Mouse (Mus musculus) forebrain, postnatal 0 days (tissue): ENCODE measurements around the gene Hist1h1c. TPM values are rescaled to one million over a fixed set of nuclear protein-coding genes. Genes with fewer than 3 reads are reported as not detected.
"Not testable (repeated sequence)": the region's sequence is repeated elsewhere in the genome, so short reads cannot be mapped to it uniquely, and the experiment has no call there.

Source experiments
- ATAC-seq: fragments of 200-750 bp; cut with Nextera tagmentation; 2 replicates; pipeline ENCODE4 v1.8.0; 2017; ENCODE audit warnings: mild to moderate bottlenecking, moderate library complexity
- DNase-seq: peaks from one replicate; pipeline ENCODE4 v3.0.0-alpha.2; 2015
- H3K27ac ChIP-seq: fragments of 300-500 bp; sonication (generic); 2 replicates; pipeline ENCODE4 v1.5.1; 2014; ENCODE audit warnings: low read depth, mild to moderate bottlenecking, antibody characterized with exemption, low read length, moderate library complexity, mixed read lengths
- H3K27me3 ChIP-seq: fragments of 300-500 bp; sonication (generic); 2 replicates; pipeline ENCODE4 v1.6.1; 2014; ENCODE audit warnings: mild to moderate bottlenecking, low read length, mixed read lengths; ENCODE audit not compliant: insufficient read depth
- H3K36me3 ChIP-seq: fragments of 300-500 bp; sonication (generic); 2 replicates; pipeline ENCODE4 v1.6.1; 2014; ENCODE audit warnings: mild to moderate bottlenecking, moderate library complexity; ENCODE audit not compliant: insufficient read depth
- H3K4me1 ChIP-seq: fragments of 300-500 bp; sonication (generic); 2 replicates; pipeline ENCODE4 v1.6.1; 2014; ENCODE audit warnings: antibody characterized with exemption; ENCODE audit not compliant: insufficient read depth
- H3K4me2 ChIP-seq: fragments of 300-500 bp; sonication (generic); 2 replicates; pipeline ENCODE4 v1.6.1; 2014; ENCODE audit warnings: low read depth, mild to moderate bottlenecking, moderate library complexity
- H3K4me3 ChIP-seq: fragments of 300-500 bp; sonication (generic); 2 replicates; pipeline ENCODE4 v1.5.1; 2014; ENCODE audit warnings: low read depth, low read length, mixed read lengths
- H3K9ac ChIP-seq: fragments of 300-500 bp; sonication (generic); 2 replicates; pipeline ENCODE4 v1.6.1; 2014; ENCODE audit warnings: mild to moderate bottlenecking
- H3K9me3 ChIP-seq: fragments of 300-500 bp; sonication (generic); 2 replicates; pipeline ENCODE4 v1.6.1; 2016; ENCODE audit warnings: low read length
- CTCF ChIP-seq: sonication (generic); IDR thresholded peaks from 2 replicates; pipeline ENCODE4 v1.5.1; 2016; ENCODE audit warnings: antibody characterized with exemption, control low read depth, low read depth
- WGBS: fragments of 180-500 bp; shearing (Covaris S2); extraction: QIAGEN DNeasy Blood & Tissue Kit; methylation state at CpG from one replicate; pipeline ENCODE4 v1.1.7; 2014; 5-methylcytosine and 5-hydroxymethylcytosine counted together
- polyA plus RNA-seq: library from polyadenylated mRNA; unstranded; fragments of >200 nt; fragmentation: Nextera tagmentation; extraction: Ambion mirVana; gene quantifications from 2 replicates; pipeline ENCODE4 v1.2.1, GENCODE M21; 2015
- total RNA-seq: library from RNA; depleted of rRNA; stranded (reverse); fragments of >200 nt; gene quantifications from 2 replicates; pipeline ENCODE4 v1.2.3, GENCODE M21; 2014

Hist1h1c gene
- total and polyA plus RNA-seq, 2 experiments from 2014 or later, result 24.0 to 475 TPM

- peak within 1 kb of the TSS; percentile 94 for H3K27ac ChIP-seq
- peaks cover under 1% of the 10 kb centered on the region; the same call in 1 of the 2 replicates for H3K4me1 ChIP-seq
- DNase-seq, result peak; percentile 95
- no peaks in the 10 kb centered on the region for H3K9me3 ChIP-seq
- peak within 1 kb of the TSS; percentile 78 for H3K4me2 ChIP-seq
- peak within 1 kb of the TSS; percentile 50 for H3K9ac ChIP-seq
- H3K36me3 ChIP-seq, result no peaks in the 10 kb centered on the region
- peak within 1 kb of the TSS; percentile 41 for H3K4me3 ChIP-seq
- TF ChIP-seq CTCF, result no peak
- no peaks in the 10 kb centered on the region for H3K27me3 ChIP-seq
- peak; percentile 73 for ATAC-seq
- WGBS, result 1% methylated on average over 22 of the region's 28 CpGs
Observed at GRCm38 (mm10) chr13:23745381-23746161, 7.0 kb downstream of the Hist1h1c start, which contains the start of gene Hist1h3c. Hist1h3c (minus strand) TSS chr13:23745602.

GRCm38 (mm10) chr13:23746201-23747080 lies 7.8 kb downstream of the Hist1h1c start, which contains the start of gene Hist1h2bb:
Hist1h2bb (plus strand) TSS chr13:23746734.
- H3K27ac ChIP-seq, result peak within 1 kb of the TSS; percentile 94
- WGBS, result under 1% methylated on average over 36 of the region's 58 CpGs

GRCm38 (mm10) chr13:23747081-23747891 lies 8.7 kb downstream of the Hist1h1c start:
- DNase-seq (peak; percentile 11), ATAC-seq (no peak; the same call in 1 of the 2 replicates)
- no peak for TF ChIP-seq CTCF
- no peaks in the 10 kb centered on the region for H3K36me3 ChIP-seq
- peak overlapping the region; percentile 41 for H3K4me3 ChIP-seq
- WGBS, result 1% methylated on average over 9 of the region's 13 CpGs
- H3K9ac ChIP-seq, result peak overlapping the region; percentile 42
- peak overlapping the region; percentile 78 for H3K4me2 ChIP-seq
- H3K27ac ChIP-seq, result peak overlapping the region; percentile 94
- H3K27me3 ChIP-seq, result no peaks in the 10 kb centered on the region
- H3K4me1 ChIP-seq, result no peaks in the 10 kb centered on the region
- H3K9me3 ChIP-seq, result no peaks in the 10 kb centered on the region

More at GRCm38 (mm10) chr13:23746201-23747080, 7.8 kb downstream of the Hist1h1c start, which contains the start of gene Hist1h2bb:
- H3K9me3 ChIP-seq, H3K27me3 ChIP-seq, H3K36me3 ChIP-seq, H3K4me1 ChIP-seq: not testable (repeated sequence)
- peak within 1 kb of the TSS; percentile 78 for H3K4me2 ChIP-seq
- DNase-seq, result peak; percentile 87
- TF ChIP-seq CTCF, result peak; percentile 21; the same call in 1 of the 2 replicates
- H3K4me3 ChIP-seq, result peak within 1 kb of the TSS; percentile 41
- H3K9ac ChIP-seq, result peak within 1 kb of the TSS; percentile 50
- peak; percentile 93 for ATAC-seq

GRCm38 (mm10) chr13:23747892-23748288 lies 9.3 kb downstream of the Hist1h1c start:
- H3K4me2 ChIP-seq, result no peak overlapping the region
- no peak for DNase-seq
- under 1% methylated on average over 4 of the region's 4 CpGs for WGBS
- H3K36me3 ChIP-seq, result no peaks in the 10 kb centered on the region
- H3K4me3 ChIP-seq, result no peak overlapping the region
- no peaks in the 10 kb centered on the region for H3K4me1 ChIP-seq
- H3K9me3 ChIP-seq, result no peaks in the 10 kb centered on the region
- no peak overlapping the region for H3K27ac ChIP-seq
- H3K9ac ChIP-seq, result no peak overlapping the region
- no peak for TF ChIP-seq CTCF
- H3K27me3 ChIP-seq, result no peaks in the 10 kb centered on the region
- ATAC-seq, result no peak

GRCm38 (mm10) chr13:23749563-23750121 lies 11.0 kb downstream of the Hist1h1c start:
- Histone ChIP-seq H3K4me3 (no peak overlapping the region), H3K27me3 (no peaks in the 10 kb centered on the region), H3K36me3 (no peaks in the 10 kb centered on the region), H3K4me1 (no peaks in the 10 kb centered on the region), H3K4me2 (no peak overlapping the region), H3K9ac (no peak overlapping the region), H3K9me3 (no peaks in the 10 kb centered on the region), H3K27ac (peak overlapping the region; percentile 69)
- ATAC-seq (no peak), DNase-seq (no peak)
- no peak for TF ChIP-seq CTCF
- 95% methylated on average over 5 of the region's 5 CpGs for WGBS
